Mouse (Mus musculus) liver, embryonic 14.5 days (tissue): ENCODE measurements around the gene Adamts20.

Experiments
- CTCF ChIP-seq: IDR thresholded peaks from 2 replicates; pipeline ENCODE4 v1.5.1; 2016; ENCODE audit warnings: antibody characterized with exemption, low read depth, control low read depth
- EP300 ChIP-seq: IDR thresholded peaks from 2 replicates; pipeline ENCODE4 v1.6.1; 2016; ENCODE audit warnings: antibody characterized with exemption, low read depth

GRCm38 (mm10) chr15:94309689-94310088, 155.5 kb downstream of the Adamts20 start:
- TF ChIP-seq CTCF (no peak), EP300 (no peak)
